Mouse (Mus musculus): ENCODE measurements around the gene Hsd3b7.
A peak's percentile ranks its signal among the peaks of the same experiment; 100 is the strongest.

Gene Hsd3b7

GRCm38 (mm10) chr7:127776426-127776825 lies 24.0 kb upstream of the Hsd3b7 start, which contains the start of gene Setd1a:
Setd1a (plus strand) TSS chr7:127776670.
- DNase-seq = peak; percentile 87 to 96

DNA sequence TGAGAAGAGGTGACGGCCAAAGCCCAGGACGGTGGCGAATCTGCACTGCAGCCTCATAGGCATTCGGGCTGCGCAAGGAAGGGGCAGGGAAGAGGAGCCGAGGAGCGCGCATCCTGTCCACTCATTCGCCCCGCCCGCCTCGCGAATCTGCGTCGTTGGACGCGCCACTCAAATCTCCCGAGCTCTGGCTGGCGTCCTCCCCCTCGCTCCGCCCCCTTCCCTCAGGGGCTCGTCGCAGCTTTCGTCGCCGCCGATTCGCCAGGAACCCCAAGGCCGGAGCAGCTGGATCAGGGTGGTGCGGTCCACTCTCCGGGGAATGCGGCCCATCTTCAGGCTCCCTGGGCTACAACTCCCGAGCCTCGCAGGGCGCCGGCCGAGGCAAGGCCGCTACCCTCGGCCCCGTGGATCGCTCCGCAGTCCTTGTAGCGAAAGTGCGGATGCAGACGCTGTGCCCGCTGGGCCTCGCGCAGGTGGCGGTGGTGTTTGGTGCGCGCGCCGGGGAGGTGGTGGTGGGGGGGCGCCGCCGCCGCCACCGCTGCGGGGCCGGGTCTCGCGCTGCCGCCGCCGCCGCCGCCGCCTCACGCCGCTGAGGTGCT lies 23.4 kb upstream of the Hsd3b7 start:
- DNase-seq = peak; percentile 98 to 99

DNA sequence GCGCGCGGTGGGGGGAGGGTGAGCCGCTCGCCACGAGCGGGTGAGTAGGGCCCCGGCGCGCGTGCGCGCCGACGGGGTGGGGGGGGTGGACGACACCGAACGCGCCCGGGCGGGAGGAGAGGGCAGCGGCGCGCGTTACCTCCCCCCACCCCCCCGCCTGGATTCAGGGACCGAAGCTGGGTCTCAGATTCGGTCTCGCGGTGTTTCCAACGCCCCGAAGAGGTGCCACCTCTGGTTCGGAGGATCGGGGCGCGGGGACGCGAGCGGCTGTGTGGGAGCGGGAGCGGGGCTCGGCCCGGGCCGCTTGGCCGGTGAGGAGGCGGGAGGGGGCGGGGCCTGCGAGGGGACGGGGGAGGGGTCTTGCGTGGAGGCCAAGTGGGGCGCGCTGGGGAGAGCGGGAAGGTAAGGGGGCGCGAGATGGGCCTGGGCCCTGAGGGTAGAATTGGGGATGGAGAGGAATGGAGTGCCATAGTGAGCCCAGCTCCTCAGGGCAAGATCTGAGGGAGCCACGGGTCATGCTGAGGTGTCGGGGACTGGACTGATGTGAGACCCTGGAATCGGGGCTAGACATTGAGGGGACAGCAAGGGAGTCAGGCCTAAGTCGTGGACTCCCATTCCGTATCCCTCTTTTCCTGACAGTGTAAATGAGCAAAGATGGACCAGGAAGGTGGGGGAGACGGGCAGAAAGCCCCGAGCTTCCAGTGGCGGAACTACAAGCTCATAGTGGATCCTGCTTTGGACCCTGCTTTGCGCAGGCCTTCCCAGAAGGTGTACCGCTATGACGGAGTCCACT lies 22.7 kb upstream of the Hsd3b7 start:
- peak; percentile 48 to 81 for DNase-seq

- DNase-seq = no peak
These were observed 22.1 kb upstream of the Hsd3b7 start for GRCm38 (mm10) chr7:127778350-127778749.

DNA sequence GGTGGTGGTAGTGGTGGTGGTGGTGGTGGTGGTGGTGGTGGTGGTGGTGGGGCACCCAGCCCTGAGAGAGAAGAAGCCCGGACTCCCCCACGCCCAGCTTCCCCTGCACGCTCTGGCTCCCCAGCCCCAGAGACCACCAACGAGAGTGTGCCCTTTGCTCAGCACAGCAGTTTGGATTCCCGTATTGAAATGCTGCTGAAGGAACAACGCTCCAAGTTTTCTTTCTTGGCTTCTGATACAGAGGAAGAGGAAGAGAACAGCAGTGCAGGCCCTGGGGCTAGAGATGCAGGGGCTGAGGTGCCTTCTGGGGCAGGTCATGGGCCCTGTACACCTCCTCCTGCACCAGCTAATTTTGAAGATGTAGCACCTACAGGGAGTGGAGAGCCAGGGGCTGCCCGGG lies 15.1 kb upstream of the Hsd3b7 start, which contains the start of gene Gm49388:
Gm49388 (plus strand) TSS at position 301 of the 400 bp plus-strand sequence.
- DNase-seq = no peak

GRCm38 (mm10) chr7:127797076-127797845 lies 3.1 kb upstream of the Hsd3b7 start:
- DNase-seq = no peak

- DNase-seq = no peak
These were observed 1.8 kb upstream of the Hsd3b7 start for GRCm38 (mm10) chr7:127798591-127798990.

- DNase-seq = no peak
These were observed 1.2 kb upstream of the Hsd3b7 start for GRCm38 (mm10) chr7:127799211-127799610.

DNA sequence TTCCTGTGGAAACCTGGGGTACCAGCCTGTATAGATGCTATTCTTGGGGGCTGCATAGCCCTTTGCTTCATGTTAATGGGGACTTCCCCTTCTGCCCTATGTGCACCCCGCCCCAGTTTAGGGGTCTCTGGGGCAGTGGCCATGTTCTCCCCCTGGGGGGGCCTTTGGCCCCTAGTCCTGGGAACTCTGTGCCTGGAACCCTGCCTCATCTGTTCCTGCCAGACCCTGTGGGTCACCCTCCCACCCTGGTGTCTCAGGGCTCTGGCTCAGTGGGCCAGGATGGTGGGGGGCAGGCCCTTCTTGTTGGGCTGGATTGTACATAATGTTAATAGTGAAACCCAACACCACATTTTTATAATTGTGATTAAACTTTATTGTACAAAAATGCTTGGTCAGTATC lies 666 bp upstream of the Hsd3b7 start:
- DNase-seq = no peak

DNA sequence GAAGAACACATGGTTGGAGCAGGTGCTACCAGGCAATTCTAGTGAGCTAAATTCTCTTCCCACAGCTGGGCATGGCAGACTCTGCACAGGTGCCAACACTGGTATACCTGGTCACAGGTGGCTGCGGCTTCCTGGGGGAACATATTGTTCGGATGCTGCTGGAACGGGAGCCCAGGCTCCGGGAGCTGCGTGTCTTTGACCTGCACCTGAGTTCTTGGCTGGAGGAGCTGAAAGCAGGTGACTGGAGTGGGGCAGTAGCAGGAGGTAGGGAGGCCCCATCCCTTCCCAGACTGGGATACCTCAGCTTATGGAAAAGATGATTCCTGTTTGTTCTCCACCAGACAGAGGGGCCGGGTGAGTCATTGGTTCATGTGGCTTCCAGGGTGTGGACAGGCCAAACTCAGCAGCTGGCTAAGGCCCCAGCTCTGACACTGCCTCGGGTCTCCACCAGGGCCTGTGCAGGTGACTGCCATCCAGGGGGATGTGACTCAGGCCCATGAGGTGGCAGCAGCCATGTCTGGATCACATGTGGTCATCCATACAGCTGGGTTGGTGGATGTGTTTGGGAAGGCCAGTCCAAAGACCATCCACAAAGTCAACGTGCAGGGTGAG lies 712 bp downstream of the Hsd3b7 start:
- no peak for DNase-seq

- DNase-seq = no peak
These were observed 1.9 kb downstream of the Hsd3b7 start for GRCm38 (mm10) chr7:127802313-127802712.

DNA sequence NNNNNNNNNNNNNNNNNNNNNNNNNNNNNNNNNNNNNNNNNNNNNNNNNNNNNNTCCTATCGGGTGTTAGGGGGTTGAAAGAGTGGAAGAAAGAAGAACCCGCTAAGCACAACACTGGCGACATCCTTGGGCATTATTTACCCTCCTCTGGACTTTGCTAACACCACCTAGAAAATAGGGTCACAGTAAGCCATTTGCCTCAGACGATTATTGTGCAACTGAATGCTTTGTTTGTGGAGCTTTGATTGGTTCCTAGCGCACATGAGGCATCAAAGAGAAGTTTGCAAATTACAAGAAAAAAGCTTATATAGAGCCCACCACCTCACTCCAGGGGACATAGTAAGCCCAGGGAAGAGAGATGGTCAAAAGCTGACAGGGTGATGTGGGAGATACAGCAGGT lies 8.4 kb downstream of the Hsd3b7 start:
- no peak for DNase-seq

- DNase-seq = no peak
These were observed 9.4 kb downstream of the Hsd3b7 start for GRCm38 (mm10) chr7:127809846-127810245.

DNA sequence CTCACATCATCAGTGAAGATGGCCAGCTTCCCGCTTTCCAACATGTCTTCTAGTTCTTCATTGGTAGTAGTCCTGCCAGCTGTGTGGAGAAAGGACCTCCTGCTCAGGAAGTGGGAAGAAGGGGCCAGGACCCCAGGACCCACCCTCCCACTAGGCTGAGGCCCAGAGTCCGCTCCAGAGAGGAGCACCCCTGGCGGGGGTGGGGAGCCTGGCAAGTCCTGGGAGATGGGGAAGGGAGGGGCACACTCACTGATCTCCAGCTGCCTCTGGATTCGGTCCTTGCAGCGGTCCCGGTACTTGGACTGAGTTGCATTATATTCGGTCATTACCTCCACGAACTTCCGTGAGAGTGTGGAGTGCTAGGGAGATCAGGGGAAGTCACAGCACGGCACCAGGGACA lies 10.2 kb downstream of the Hsd3b7 start:
- no peak for DNase-seq

DNA sequence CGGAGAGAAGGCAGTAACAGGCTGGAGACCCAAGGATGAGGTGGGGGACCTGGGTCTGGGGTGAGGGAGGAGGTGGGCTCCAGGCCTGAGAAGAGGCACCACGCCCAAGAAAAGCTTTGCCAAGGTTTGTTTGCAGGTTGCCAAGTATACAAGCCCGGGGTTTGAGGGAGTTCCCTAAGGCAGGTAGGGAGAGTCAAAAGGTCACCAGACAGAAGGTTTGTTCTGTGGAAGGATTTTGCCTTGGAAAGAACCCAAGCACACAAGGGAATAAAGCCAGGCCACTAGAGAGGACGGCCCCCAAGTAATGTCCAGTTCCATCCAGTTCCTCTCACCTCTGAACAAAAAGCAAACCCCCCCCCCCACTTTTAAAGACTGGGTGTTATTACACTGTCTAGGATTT lies 10.8 kb downstream of the Hsd3b7 start:
- DNase-seq = no peak

DNA sequence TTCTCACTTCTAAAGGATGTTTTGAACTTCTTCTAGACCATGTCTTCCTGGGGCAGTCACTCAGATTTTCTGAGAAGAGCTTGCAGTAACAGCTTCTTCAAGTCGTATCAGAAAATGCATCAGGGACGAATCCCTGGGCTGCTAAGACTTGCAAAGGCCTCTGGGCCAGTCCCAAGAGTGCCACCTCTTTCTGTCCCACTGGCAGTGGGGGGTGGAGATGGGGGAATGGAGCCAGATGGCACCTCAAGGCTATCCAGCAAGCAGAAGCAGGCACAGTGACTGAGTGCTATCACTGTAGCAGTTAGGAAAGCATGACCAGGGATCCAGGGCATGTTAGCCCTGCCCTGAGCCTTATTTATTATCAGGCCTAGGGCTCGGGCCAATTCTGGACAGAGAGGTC lies 11.9 kb downstream of the Hsd3b7 start:
- DNase-seq = no peak

GRCm38 (mm10) chr7:127813821-127814220 lies 13.4 kb downstream of the Hsd3b7 start:
- DNase-seq = peak in 1 of 2 experiments; percentile 24

GRCm38 (mm10) chr7:127814241-127814921 lies 14.0 kb downstream of the Hsd3b7 start:
- DNase-seq = peak; percentile 60 to 71

DNA sequence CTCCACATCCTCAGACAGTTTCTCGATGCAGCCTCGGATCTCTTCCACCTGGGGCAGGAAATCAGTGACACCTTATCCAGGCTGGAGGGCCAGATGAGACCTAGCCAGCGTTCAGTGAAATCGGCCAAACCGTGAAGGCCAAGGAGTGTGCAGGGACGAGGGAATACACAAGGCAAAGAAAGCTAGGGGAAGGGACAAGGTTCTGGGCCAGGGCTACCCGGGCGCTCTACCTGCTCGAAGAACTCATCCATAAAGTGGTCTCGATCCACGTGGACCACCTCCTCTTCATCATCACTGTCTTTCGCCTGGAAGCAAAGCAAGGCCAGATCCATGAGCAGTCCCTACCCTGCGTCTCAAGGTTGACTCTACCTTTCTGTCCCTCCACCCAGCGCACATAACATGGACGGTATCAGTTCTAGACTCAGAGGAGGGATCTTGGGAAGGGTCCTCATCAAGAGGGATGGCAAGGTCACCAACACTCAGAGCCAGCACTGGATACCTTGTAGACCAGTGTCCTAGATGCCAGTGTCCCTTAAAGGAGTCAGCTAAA lies 14.8 kb downstream of the Hsd3b7 start:
- no peak for DNase-seq

GRCm38 (mm10) chr7:127815954-127816821 lies 15.8 kb downstream of the Hsd3b7 start:
- peak; percentile 52 to 58 for DNase-seq

- DNase-seq = no peak
These were observed 16.6 kb downstream of the Hsd3b7 start for GRCm38 (mm10) chr7:127817053-127817452.

All from kidney, postnatal 36 days (tissue).